Mouse (Mus musculus) activated CD4-positive, CD25-positive, alpha-beta regulatory T cell, adult 9 weeks (primary cell): ENCODE measurements around the gene Iqub. TPM values are rescaled to one million over a fixed set of nuclear protein-coding genes. Genes with fewer than 3 reads are reported as not detected.

Source experiments
- polyA plus RNA-seq: library from polyadenylated mRNA; unstranded; fragments of 100-300 nt; shearing (Covaris generic); gene quantifications from one replicate; pipeline ENCODE4 v1.2.1, GENCODE M21; 2017

Iqub gene
- not detected for polyA plus RNA-seq

DNA sequence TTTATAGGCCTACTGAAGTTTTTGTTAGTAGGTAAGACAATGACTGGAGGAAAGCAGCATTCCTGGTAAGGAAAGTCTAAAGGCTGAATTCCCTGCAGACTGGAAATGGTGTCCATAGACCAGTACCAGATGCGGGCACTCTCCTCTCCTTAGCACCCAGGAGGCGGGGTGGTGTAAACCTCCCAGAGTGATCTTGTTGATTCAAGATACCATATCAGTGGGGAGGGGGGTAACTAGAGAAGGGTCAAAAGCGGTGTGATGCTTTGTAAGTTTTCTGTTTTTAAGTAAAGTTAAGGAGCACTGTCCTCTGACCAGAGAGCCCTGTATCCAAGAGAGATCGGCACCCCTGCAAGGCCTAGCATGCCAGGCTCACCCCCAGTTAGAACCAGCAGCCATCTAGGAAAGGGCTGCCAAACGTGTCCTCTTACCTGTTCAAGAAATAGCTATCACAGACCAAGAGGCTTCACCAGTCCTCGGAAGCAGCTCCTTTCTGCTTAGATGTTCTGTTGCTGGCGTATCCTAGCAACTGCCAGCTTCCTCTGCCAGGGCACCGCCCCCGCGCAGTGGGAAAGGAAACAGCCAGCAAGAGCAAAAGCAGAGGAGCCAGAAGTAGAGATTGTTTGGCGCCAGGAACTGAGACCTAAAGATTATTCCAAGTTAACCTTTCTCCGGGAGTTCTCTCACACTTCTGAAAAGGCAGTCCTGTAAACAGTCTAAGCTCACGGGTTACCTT is at the start of gene Iqub:
Gene Iqub (minus strand): TSS at position 516 of the 733 bp plus-strand sequence.

DNA sequence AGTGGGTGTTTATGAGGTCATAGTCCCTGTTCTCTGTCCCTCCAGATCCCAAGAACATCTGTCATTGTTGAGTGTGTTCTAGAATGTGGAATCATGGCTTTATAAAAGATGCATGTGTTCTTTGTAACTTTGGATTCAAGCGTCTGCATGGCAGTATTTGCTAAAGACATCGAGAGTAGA is 13.1 kb upstream of the Iqub start, which contains the start of gene Asb15:
Gene Asb15 (plus strand): TSS at position 81 of the 180 bp plus-strand sequence.

DNA sequence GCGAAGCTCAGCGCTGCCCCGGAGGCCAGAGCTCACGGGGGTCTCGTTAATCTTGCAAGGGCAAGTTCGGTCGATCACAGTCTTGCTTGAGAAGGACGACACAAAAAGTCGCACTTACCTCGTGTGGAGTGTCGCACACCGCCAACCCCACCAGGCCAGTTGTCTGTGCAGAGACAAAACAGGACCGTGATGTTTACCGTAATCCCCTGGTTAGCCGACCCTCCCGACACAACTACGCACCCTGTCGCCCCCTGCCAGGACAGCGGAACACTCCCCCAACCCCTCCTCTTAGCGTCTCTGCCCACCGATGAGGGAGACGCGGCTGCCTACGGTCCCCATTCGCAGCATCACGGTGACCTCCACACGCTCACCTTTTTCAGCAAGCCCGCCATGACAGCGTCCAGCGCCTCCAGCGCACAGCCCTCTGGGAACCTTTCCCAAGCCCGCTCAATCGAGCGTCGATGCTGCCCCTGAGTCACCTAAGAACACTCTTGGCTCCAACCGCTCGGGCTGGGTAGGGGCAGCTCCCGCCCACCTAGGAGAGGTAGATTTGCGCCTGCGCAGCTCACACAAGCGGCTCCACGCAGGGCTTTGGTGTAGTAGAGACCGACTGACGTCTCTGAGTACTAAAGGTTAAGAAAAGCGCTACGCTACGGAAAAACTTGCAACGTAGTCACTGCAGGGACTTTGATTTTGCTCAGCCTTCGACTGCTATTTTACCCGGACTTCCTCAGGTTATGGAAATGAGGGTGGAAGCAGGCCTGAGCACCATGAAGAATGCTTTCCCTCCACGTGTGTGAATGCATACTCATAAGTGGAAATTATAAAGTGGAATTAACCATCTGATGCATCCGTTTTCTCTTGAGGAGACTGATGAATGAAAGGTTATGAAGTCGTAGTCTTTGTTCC is 12.5 kb upstream of the Iqub start, which contains the start of gene Ndufa5:
Gene Ndufa5 (minus strand): TSS at position 859 of the 909 bp plus-strand sequence.

Other genes starting within 250 kb of the Iqub start
- 183 TPM for gene Ndufa5, start 12.9 kb upstream of the Iqub start, polyA plus RNA-seq
- gene Asb15, start 13.1 kb upstream of the Iqub start, polyA plus RNA-seq, result not detected
- not detected for gene Lmod2, start 82.7 kb upstream of the Iqub start, polyA plus RNA-seq
- gene Wasl, start 149.9 kb upstream of the Iqub start, polyA plus RNA-seq, result 12.5 TPM
- gene Hyal6, start 218.2 kb upstream of the Iqub start, polyA plus RNA-seq, result not detected
- gene Hyal4, start 233.3 kb upstream of the Iqub start, polyA plus RNA-seq, result not detected